Mouse (Mus musculus) retina, postnatal 7 days (tissue): ENCODE measurements around the gene Fzd4.
A peak's percentile ranks its signal among the peaks of the same experiment; 100 is the strongest.

Source experiments
- DNase-seq: peaks from one replicate; pipeline ENCODE4 v3.0.0-alpha.2; 2012; ENCODE audit warnings: low read depth, low spot score

Gene Fzd4

DNA sequence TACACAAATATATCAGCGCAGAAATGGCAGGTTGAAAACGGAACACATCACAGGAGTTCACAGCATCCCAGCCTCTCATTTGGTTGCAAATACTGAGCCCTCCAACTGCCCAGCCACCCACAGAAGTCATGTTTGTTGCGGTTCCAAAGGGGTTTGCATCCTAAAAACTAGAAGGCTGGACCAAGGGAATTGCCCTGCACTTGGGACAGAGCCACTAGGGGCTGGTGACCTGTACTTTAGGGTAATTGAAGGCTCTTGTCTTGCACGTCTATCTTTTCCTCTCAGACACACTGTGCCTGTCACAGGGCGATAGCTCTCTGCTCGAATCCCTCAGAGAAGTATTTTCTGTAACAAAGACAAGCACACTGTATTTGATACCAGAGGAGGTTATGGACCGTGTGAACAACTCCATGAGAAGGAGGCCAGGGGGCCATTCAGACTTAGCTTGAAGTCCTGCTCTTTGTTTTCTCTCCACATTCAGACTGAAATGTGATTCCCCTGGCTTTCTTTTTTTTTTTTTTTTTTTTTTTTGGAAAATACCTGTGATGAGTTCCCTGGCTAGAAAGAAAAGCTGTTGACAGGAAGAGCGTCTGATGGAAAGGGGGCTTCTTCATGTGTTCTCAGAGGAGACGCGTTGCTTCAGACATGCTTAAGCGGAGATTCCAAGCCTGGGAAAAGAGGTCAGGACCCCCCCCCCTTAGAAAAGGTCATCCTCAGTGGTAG is 2.9 kb upstream of the Fzd4 start:
- no peak for DNase-seq

DNA sequence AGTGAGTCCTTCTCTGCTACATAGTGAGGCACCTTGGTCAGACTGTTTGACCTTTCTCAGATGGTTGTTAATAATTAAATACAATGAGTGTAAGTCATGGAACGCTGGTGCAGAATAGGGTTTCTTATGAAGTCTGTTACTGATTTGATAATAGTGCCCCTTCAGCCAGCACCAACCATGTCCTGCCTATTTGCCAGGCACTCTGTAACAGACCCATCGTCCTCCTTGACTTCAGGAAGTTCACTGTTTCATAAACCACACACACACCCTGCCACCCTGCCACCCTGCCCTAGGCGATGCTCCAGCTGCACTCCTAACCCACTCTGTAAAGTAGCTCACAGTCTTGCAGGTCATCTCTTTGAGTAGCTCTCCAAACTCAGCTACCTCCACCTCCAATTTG is 2.2 kb upstream of the Fzd4 start:
- DNase-seq = no peak

DNA sequence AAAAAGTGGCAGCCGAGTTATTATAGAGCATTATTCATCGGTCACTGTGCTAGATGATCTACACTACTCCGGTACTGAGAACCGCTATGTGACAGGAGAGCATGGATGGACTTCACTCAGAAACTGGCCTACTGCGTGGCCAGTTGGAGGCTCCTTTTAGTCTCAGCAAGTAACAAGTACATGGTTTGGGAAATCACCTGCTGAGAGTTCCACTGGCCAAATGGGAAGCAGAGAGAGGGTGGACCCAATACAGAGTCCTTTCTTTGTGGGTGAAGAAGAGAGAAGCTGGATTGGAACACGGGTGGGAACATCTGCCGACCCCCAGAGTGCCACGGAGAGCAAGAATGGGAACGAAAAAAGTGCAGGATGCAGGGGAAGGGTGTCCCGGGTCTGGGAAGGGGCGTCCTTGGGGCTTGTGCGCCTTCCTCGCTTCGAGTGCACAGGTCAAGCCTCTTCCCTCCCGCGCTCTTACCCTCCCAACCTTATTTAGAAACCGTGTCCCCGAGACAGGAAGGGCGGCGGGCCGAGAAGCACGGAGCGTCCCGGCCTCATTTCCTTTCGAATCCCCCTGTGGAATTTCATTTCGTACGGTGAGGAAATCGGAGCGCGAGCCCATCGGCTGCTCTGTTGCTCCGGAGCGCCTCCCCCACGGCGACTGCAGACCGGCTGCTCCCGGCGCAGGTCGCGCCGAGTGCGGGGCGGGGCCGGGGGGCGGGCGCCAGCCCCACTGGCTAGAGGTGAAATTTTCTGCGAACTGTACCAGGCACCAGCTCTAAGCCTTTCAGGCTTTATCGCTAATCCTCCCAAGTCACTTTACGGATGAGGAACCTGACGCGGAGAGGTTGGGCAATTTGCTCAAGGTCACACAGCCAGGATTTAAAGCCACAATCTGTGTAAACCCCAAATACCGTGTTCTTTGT is 842 bp upstream of the Fzd4 start:
- peak; percentile 70 for DNase-seq

DNA sequence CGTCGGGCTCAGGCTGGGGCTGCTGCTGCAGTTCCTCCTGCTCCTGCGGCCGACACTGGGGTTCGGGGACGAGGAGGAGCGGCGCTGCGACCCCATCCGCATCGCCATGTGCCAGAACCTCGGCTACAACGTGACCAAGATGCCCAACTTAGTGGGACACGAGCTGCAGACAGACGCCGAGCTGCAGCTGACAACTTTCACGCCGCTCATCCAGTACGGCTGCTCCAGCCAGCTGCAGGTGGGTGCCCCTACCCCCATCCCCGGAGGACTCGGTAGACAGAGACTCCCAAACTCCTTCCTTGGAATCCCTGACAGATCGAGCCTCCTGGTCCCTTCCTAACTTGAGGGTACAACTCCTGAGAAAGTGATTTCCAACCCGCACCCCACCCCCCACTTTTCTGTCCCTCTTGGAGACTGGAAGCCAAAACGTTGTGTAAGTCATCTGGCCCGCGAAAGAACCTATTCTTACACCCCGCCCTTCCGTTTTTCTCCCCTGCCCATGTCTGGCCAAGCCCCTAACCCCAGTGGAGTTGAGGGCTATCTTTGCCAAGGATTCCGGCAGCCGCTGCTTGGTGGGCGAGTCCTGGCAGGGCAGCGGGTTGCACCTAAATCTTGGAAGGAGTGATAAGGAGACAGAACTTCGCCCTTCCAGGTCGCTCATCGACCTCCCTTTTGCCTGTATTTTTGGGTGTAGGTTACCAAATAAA is 732 bp downstream of the Fzd4 start:
- no peak for DNase-seq

DNA sequence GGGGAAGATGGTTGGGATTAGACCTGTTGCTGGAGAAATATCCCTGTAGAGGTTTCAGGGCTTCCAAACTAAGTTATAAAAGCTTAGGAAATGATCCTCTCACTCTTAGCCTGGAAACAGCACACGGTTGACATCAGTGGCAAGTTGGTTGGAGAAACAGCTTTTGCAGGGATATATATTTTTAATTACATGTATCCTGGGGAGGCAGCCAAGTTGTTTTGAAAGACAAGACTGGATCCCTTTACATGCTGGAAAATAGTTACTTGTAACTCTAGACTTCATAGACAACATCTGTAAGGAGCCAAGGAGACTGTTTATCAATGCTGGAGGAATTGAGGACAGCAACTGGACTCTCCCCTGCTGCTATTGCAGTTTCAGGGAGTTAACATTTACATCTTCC is 1.9 kb downstream of the Fzd4 start:
- DNase-seq = no peak

DNA sequence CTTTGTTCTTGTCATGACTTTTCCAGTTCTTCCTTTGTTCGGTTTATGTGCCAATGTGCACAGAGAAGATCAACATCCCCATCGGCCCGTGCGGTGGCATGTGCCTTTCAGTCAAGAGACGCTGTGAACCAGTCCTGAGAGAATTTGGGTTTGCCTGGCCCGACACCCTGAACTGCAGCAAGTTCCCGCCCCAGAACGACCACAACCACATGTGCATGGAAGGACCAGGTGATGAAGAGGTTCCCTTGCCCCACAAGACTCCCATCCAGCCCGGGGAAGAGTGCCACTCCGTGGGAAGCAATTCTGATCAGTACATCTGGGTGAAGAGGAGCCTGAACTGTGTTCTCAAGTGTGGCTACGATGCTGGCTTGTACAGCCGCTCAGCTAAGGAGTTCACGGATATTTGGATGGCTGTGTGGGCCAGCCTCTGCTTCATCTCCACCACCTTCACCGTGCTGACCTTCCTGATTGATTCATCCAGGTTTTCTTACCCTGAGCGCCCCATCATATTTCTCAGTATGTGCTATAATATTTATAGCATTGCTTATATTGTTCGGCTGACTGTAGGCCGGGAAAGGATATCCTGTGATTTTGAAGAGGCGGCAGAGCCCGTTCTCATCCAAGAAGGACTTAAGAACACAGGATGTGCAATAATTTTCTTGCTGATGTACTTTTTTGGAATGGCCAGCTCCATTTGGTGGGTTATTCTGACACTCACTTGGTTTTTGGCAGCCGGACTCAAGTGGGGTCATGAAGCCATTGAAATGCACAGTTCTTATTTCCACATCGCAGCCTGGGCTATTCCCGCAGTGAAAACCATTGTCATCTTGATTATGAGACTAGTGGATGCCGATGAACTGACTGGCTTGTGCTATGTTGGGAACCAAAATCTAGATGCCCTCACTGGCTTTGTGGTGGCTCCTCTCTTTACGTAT is 3.1 kb downstream of the Fzd4 start:
- DNase-seq = no peak

DNA sequence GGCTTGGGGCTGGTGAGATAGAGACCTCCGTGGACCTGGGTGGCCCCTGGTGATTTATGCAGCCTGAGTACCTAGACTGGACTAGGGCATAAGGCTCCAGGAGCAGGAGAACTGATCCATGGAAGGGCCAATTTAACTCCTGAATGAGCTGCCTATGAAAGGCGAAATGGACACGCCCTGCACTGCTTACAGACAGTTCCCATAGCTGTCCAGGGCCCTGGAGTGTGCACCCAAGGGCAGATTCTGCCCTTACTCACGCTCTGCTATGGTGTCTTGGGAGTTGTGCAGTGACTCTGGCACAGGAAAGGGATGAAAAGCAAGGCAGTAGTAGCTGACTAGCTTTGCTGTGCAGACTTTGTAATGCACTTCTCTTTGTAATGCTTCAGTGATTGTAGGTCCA is 6.1 kb downstream of the Fzd4 start:
- no peak for DNase-seq

DNA sequence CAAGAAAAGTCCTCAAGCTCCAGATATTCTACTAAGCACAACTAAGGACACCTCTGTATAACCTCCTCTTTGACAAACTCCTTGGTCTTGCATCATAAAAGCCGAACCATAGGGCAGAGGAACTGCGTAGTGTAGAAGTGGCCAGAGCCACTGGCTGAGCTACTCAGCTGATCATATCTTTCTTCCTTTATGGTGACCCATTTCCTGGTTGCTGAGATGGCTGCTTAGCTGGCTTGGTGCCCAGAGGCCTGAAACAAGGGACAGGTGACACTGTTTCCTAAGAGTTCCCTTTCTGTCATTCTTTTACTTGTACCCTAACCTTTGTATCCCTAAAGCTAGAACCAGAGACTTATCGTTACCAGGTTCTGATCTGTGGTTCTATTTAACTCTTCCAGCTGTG is 7.2 kb downstream of the Fzd4 start:
- no peak for DNase-seq

DNA sequence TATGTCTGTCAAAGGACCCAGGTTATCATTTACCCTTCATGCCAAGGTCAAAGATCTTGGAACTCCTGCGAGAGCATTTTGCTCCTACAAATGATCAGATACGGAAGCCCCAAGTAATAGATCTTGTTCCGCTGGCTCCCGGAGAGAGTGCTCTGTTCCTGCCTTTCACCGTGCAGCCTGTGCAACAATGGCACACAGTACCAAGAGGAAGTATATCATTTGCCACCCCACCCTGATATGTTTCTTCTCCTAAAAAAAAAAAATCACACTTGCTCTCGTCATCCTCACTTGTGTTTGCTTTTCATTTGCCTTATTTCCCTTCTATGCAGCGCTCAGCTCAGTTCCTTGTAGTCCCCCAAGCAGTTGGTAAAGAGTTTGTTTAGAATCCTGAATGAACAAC is 7.9 kb downstream of the Fzd4 start:
- no peak for DNase-seq

DNA sequence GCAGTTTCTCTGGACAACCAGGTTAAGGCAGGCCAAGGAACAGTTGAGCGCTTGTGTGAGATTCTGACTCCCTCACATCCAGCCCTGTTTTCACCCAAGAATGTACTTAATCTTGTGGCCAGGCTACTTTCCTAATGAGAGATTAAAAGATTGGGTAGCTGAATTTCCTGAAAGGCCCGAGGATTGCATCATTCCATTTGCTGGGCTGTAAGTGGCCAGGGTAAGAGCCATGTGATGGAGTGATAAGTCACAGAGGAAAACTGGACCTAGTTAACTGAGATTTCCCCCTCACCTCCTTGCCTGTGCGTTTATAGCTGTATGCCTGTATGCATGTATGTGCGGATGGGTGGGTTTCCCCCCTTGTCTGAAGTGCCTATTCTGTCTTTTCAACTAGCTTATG is 11.9 kb downstream of the Fzd4 start:
- DNase-seq = no peak

DNA sequence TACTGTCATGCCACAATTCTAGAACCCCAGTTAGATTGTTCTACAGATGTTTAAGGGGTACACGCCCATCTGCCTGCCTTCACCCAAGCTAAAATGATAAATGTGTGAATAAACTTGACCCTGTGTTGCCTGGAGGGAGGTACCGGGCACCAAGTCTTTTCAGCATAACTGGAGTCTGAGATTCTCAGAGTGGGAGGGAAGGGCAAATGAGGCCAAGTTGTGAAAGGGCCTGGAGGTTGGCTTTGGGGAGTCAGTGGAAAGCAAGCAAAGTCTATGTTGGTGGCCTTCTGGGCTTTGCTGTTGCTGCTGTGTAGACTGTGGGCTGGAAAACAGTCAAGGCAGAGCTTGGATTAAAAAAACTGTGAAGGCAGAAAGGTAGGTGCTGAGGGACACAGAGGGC is 13.6 kb downstream of the Fzd4 start:
- DNase-seq = no peak

DNA sequence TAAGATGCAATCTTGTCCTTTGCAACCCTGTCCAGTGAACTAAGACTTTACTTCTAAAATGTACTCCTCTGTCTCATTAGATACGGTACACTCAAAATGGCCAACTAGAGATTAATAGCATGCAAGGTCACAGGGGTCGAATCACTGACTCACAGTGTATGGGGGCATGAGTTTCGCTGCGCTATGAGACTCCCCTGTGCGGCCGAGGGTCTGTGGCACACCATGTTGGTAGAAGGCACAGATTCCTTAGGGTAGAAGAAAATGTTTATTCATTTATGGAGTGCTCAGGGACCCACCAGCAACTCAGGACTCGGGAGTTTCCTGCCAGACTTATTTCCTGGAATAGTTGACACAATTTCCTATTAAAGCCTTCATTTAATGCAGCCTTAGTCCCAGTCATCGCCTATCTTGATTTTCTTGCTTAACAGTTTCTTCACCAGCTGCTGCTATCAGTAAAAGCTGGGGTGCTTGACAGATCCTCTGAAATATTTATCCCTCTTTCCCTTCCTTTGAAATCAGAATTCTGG is 14.0 kb downstream of the Fzd4 start:
- DNase-seq = no peak

DNA sequence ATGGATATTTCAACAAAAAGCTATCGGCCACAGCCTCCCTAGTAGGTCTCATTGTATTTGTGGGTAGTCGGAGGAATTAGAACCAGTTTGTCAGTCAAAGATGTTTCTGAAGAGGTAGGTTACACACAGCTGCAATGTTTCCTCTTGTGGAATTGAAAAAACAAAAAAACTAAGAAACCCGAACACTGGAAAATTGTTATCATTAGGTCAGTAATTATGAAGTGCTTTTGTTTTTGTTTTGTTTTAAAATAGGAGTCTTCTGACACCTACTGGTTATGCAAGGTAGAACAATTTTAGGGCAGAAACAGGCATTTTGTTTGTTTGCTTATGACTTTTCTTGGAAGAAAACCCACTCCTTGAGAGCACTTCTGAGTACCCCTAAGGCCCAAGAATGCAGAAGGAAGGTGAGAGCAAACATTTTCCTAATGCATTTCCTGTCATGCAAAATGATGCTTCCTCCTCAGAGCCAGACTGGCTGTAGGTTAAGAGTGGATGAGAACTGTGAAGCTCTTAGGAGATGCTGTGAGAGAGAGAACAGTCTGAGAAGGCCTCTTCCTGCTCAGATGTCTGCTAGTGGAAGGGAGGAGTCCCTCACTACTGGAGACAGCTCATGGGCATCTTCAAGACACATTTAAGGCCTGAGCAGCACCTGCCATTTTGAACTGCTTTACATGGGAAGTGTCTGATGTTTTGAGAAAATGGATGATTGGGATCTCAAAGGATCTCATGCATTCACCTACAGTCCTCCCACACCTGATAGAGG is 14.9 kb downstream of the Fzd4 start:
- no peak for DNase-seq

DNA sequence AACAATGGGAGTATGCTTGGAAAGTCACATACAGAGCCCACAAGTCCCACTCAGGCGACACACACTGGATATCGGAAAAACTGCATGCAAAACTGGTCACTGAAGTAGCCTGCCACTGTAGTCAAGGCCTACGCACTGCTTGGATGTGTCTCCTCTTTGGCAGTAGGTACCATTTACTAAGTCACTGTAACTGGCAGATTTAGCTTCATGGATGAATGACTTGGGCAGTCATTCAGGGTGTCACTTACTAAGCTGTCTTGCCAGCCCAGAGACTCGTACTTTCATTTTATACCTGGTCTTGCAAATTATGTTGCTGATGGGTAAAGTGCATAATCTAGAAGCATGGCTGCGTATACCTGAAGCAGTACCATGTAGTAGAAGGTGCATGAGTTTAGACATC is 17.1 kb downstream of the Fzd4 start:
- DNase-seq = no peak

DNA sequence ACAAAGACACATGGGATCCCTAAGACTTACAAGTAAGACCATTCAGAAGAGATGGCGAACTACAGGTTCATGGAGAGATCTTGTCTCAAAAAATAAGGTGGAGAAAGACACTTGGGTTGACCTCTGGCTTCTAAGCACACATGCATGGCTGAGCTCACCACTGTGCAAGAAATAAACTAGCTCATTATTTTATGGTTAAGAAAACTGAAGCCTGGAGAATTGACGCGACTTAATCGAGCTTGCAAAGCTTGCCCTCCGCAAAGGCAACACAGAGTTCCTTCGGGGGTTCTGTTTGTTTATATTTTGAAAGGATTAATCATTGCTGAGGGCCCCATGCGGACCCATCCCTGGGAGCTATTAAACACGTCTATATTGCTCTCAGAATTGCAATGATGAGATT is 18.5 kb downstream of the Fzd4 start:
- DNase-seq = no peak

DNA sequence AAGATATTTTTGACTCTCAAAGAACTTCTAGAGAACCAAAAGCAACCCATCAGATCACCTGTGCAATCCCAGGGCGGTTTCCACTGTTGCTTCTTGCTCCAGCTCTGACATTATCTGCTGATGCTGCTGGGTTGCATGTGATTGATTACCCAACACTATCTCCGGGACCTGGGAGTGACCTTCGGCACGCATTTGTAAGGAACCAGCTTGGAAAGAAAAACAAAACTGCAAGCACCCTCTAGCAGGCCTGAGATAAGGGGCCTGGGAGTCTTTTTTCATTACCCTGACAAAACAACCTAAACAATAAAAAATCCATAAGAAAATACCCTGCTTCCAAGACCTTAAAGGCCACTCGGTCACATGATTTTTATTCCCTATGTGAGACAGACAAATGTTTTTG is 19.0 kb downstream of the Fzd4 start:
- DNase-seq = no peak

DNA sequence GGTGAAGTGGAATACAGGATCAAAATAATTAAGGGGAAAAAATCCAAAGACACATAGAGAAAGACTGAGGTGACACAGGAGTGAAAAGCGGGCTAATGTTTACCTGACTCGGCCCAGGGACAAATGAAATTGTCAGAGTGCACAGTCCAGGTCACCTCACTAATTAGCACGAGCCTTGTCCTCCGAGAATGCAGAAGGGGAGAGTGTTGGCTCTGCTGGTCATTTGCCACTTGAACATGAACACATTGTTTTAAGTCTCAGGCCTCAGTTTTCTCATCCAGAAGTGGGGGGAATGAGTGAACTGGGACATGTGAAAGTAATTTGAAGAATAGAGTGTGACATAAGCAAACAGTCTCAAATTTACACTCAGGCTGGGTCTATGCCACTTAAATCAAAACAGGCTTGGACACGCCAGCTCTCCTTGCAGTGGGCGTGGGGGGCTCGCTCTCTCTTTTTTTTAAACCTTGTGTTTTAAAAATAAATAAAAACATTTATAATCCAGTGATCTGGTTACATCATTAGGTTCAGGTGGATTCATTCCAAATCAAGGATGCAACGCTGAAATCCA is 19.6 kb downstream of the Fzd4 start:
- DNase-seq = no peak

DNA sequence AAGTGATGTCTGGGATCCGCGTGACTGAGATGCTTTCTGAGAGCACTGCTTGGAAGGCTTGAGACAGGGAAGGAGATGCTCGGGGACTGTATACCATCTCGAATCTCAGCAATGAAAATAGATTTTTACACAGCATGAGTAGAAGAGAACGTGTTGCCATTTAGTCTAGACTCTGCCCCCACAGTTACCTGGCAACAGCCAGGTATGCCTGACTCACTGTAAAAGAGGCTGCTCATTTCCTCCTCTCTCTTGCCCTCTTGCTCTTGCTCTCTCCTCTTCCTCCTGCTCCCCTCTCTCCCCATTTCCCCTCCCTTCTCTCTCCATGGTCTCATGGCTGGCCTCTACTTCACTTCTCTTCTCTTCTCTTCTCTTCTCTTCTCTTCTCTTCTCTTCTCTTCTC is 20.5 kb downstream of the Fzd4 start:
- no peak for DNase-seq

DNA sequence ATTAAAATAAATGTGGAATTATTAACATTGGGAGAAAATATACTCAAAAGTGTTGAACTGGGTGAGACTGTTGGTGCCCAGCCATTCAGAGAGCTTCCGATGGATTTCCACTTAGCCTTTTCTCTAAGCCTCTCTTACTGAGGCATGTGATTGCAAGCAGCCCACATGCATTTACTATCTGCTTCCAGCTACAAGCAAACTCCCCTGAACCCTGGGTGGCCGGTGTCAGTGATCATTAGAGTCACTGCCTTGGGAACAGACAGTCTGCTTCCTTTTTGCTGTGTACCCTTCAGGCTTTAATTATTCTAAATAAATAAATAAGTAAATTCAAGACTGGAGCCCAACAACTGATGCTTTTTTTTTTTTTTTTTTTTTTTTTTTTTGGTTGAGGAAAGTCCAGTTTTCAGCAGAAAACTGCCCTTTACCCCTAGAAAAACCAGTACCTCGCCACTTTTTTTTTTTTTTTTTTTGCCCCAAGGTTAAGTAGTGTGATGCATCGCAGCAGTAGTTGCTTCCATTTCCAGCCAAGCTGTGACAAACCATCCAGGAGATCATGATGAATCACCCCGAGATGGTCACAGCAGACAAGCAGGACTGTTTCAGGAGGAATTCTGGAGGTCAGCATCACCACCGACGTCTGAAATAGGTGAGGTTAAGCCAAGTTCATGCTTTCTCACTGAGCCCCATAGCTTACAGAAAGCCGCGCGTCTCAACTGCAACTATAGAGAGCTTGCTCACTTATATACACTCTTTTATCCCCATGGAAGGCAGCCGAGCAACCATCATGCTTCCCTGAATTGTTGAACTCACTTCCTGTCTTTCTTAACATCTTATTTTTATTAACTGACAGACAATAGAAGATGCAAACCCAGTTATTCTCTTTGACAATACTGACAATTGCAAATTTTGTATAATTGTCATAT is 21.9 kb downstream of the Fzd4 start:
- DNase-seq = no peak
